Mouse (Mus musculus) bone marrow macrophage, adult 2 months (primary cell): ENCODE results near the gene Mfsd5.

ENCODE experiments used
- CTCF ChIP-seq: IDR thresholded peaks from 2 replicates; pipeline ENCODE4 v1.5.1; 2012; ENCODE audit warnings: low read depth, mild to moderate bottlenecking, low read length, moderate library complexity
- POLR2A ChIP-seq: IDR thresholded peaks from 2 replicates; pipeline ENCODE4 v1.6.1; 2012; ENCODE audit warnings: mild to moderate bottlenecking, low read depth, low read length, borderline replicate concordance

DNA sequence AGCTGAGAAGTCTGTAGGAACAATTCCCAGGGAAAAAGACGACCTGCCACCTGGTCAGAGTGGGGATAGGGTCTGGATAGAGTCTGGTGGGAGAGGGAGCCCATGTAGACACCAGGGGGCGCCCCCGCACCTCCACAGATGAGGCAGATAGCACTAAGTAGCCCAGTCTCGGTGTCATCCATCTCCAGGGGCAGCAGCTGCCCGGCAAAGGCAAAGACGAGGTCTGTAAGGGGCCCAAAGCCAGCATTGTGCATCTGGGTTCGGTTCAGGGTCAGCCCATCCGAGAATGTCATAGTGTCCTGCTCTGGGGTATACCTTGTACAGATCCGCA lies 40.0 kb upstream of the Mfsd5 start:
- no peak for TF ChIP-seq POLR2A
- TF ChIP-seq CTCF: peak; percentile 66
